Comparison of ENCODE assay signal across 8 mouse cellular contexts in genomic region chr4:21766171-21766862, GRCm38 (mm10). TPM values are rescaled to one million over a fixed set of nuclear protein-coding genes. Genes with fewer than 3 reads are reported as not detected.
DNase-seq lines count a peak whose midpoint lies in the region; ATAC-seq and TF ChIP-seq lines count a peak whose summit lies in the region.

No protein-coding gene starts in this region.

- H3K4me2 ChIP-seq in liver, embryonic 15.5 days: peak overlapping the region; percentile 82

- peak overlapping the region; percentile 84 for H3K9ac ChIP-seq in liver, embryonic 15.5 days

- peak overlapping the region; percentile 95 for H3K4me3 ChIP-seq in layer of hippocampus, adult 2 months
- peak overlapping the region; percentile 82 for H3K4me3 ChIP-seq in liver, embryonic 15.5 days (replicated peaks)

- 22% methylated on average over 14 of the region's 14 CpGs for WGBS in liver, embryonic 15.5 days (ENCODE audit: insufficient replicate concordance)

- no peaks in the 10 kb centered on the region for H3K27me3 ChIP-seq in liver, embryonic 15.5 days

- no peak for DNase-seq in layer of hippocampus, adult 2 months (ENCODE audit: low spot score in 2 of 2)
- DNase-seq in layer of hippocampus, adult 9-11 months: no peak
- peak; percentile 36 for DNase-seq in brain, embryonic 14.5 days (ENCODE audit: low read depth)
- DNase-seq in urinary bladder, adult 2 months (ENCODE audit: low spot score): no peak
- no peak for DNase-seq in urinary bladder, postnatal 25 days (ENCODE audit: low spot score)
- no peak for DNase-seq in frontal cortex, postnatal 10 days (ENCODE audit: low spot score in 2 of 2)

- TF ChIP-seq POLR2A in brain, embryonic 14.5 days (IDR thresholded peaks at IDR 0.05; ENCODE audit: borderline replicate concordance, extremely low read depth, insufficient read depth, insufficient read length, poor library complexity, severe bottlenecking): no peak

- H3K36me3 ChIP-seq in liver, embryonic 15.5 days (replicated peaks): no peaks in the 10 kb centered on the region

- ATAC-seq in granulocyte monocyte progenitor cell, adult 5-6 weeks (replicated peaks; ENCODE audit: poor library complexity, severe bottlenecking): peak; percentile 17; the same call in 1 of the 2 replicates
- peak; percentile 67 for ATAC-seq in liver, embryonic 15.5 days (ENCODE audit: insufficient read depth)

- TF ChIP-seq CTCF in layer of hippocampus, adult 2 months (conservative IDR thresholded peaks at IDR 0.05): no peak
- TF ChIP-seq CTCF in brain, embryonic 14.5 days (IDR thresholded peaks at IDR 0.05; ENCODE audit: borderline replicate concordance, extremely low read depth, insufficient read depth, insufficient read length): no peak

- H3K4me1 ChIP-seq in liver, embryonic 15.5 days (replicated peaks): peaks cover 8% of the 10 kb centered on the region

- H3K9me3 ChIP-seq in liver, embryonic 15.5 days (replicated peaks): no peaks in the 10 kb centered on the region

- H3K27ac ChIP-seq in layer of hippocampus, adult 2 months: peak overlapping the region; percentile 96
- peak overlapping the region; percentile 75 for H3K27ac ChIP-seq in liver, embryonic 15.5 days (replicated peaks)

RNA-seq across cellular contexts. Expression of gene Usp45, which starts 0.6 kb away (rescaled TPM):
- total RNA-seq in layer of hippocampus, adult 2 months (2021): 10 to 100 TPM; 49.7 to 51.8 TPM
- polyA plus RNA-seq in brain, embryonic 14.5 days (2012; rRNA removed): 10.4 and 10.9 TPM in 2 replicates
- total RNA-seq in granulocyte monocyte progenitor cell, adult 5-6 weeks (2014; fragmentation: Nextera tagmentation): 15.3 and 29.5 TPM in 2 replicates
- 12.0 and 14.4 TPM in 2 replicates for total RNA-seq in granulocyte monocyte progenitor cell, adult 5-6 weeks (2017)
- 12.1 TPM in 2 replicates for polyA plus RNA-seq in liver, embryonic 15.5 days (2015; fragmentation: Nextera tagmentation; extraction: Ambion mirVana)
- 11.0 and 11.5 TPM in 2 replicates for polyA plus RNA-seq in urinary bladder, adult 2 months (2012; rRNA removed)

RNA-seq across cellular contexts. Expression of gene Tstd3, which starts 0.7 kb away (rescaled TPM):
- total RNA-seq in layer of hippocampus, adult 2 months (2021): 10 to 100 TPM; 23.0 to 24.9 TPM
- polyA plus RNA-seq in brain, embryonic 14.5 days (2012; rRNA removed): 9.4 and 13.4 TPM in 2 replicates
- 9.1 and 11.7 TPM in 2 replicates for total RNA-seq in granulocyte monocyte progenitor cell, adult 5-6 weeks (2014; fragmentation: Nextera tagmentation)
- total RNA-seq in granulocyte monocyte progenitor cell, adult 5-6 weeks (2017): 11.8 and 13.1 TPM in 2 replicates
- polyA plus RNA-seq in liver, embryonic 15.5 days (2015; fragmentation: Nextera tagmentation; extraction: Ambion mirVana): 13.2 and 13.5 TPM in 2 replicates
- 19.3 and 22.2 TPM in 2 replicates for polyA plus RNA-seq in urinary bladder, adult 2 months (2012; rRNA removed)

RNA-seq across cellular contexts. Expression of gene Ccnc, which starts 38.8 kb away (rescaled TPM):
- 10 to 100 TPM; 35.2 to 37.9 TPM for total RNA-seq in layer of hippocampus, adult 2 months (2021)
- polyA plus RNA-seq in brain, embryonic 14.5 days (2012; rRNA removed): 27.0 and 28.5 TPM in 2 replicates
- total RNA-seq in granulocyte monocyte progenitor cell, adult 5-6 weeks (2014; fragmentation: Nextera tagmentation): 22.2 and 31.3 TPM in 2 replicates
- total RNA-seq in granulocyte monocyte progenitor cell, adult 5-6 weeks (2017): 34.0 and 41.4 TPM in 2 replicates
- polyA plus RNA-seq in liver, embryonic 15.5 days (2015; fragmentation: Nextera tagmentation; extraction: Ambion mirVana): 17.5 and 20.3 TPM in 2 replicates
- 17.7 and 21.3 TPM in 2 replicates for polyA plus RNA-seq in urinary bladder, adult 2 months (2012; rRNA removed)
